Mouse (Mus musculus) heart, embryonic 15.5 days (tissue): ENCODE data around the gene 2310022A10Rik. TPM values are rescaled to one million over a fixed set of nuclear protein-coding genes. Genes with fewer than 3 reads are reported as not detected.

Source experiments
- ATAC-seq: fragments of 200-750 bp; cut with Nextera tagmentation; replicated peaks from 2 replicates; pipeline ENCODE4 v1.8.0; 2017; ENCODE audit warnings: low read depth, moderate TSS enrichment; ENCODE audit not compliant: insufficient number of reproducible peaks, insufficient read depth, low FRiP score
- H3K27ac ChIP-seq: fragments of 300-500 bp; sonication (generic); 2 replicates; pipeline ENCODE4 v1.5.1; 2015; ENCODE audit warnings: mild to moderate bottlenecking, inconsistent platforms
- H3K27me3 ChIP-seq: fragments of 300-500 bp; sonication (generic); 2 replicates; pipeline ENCODE4 v1.6.1; 2015; ENCODE audit warnings: inconsistent platforms
- H3K36me3 ChIP-seq: fragments of 300-500 bp; sonication (generic); 2 replicates; pipeline ENCODE4 v1.6.1; 2015; ENCODE audit warnings: mild to moderate bottlenecking, inconsistent platforms
- H3K4me1 ChIP-seq: fragments of 300-500 bp; sonication (generic); replicated peaks from 2 replicates; pipeline ENCODE4 v1.6.1; 2015; ENCODE audit warnings: inconsistent platforms
- H3K4me2 ChIP-seq: fragments of 300-500 bp; sonication (generic); 2 replicates; pipeline ENCODE4 v1.6.1; 2015; ENCODE audit warnings: inconsistent platforms, mild to moderate bottlenecking, moderate library complexity
- H3K4me3 ChIP-seq: fragments of 300-500 bp; sonication (generic); 2 replicates; pipeline ENCODE4 v1.5.1; 2015; ENCODE audit warnings: mild to moderate bottlenecking, inconsistent platforms
- H3K9ac ChIP-seq: fragments of 300-500 bp; sonication (generic); 2 replicates; pipeline ENCODE4 v1.6.1; 2015; ENCODE audit warnings: mild to moderate bottlenecking, inconsistent platforms
- H3K9me3 ChIP-seq: fragments of 300-500 bp; sonication (generic); replicated peaks from 2 replicates; pipeline ENCODE4 v1.6.1; 2016; ENCODE audit warnings: inconsistent platforms
- WGBS: fragments of 180-500 bp; shearing (Covaris S2); methylation state at CpG from one replicate; pipeline ENCODE4 v1.1.7; 2015; ENCODE audit warnings: mixed read lengths; 5-methylcytosine and 5-hydroxymethylcytosine counted together
- polyA plus RNA-seq: library from polyadenylated mRNA; unstranded; fragments of >200 nt; fragmentation: Nextera tagmentation; extraction: Ambion mirVana; gene quantifications from 2 replicates; pipeline ENCODE4 v1.2.1, GENCODE M21; 2015

2310022A10Rik gene
- polyA plus RNA-seq, 1 experiment from 2014 or later = 36.9 TPM

- Histone ChIP-seq H3K9ac (no peak overlapping the region), H3K4me1 (peaks cover 8% of the 10 kb centered on the region), H3K4me3 (no peak overlapping the region), H3K4me2 (no peak overlapping the region), H3K9me3 (no peaks in the 10 kb centered on the region), H3K36me3 (no peaks in the 10 kb centered on the region), H3K27me3 (no peaks in the 10 kb centered on the region), H3K27ac (no peak overlapping the region; the same call in 1 of the 2 replicates)
- ATAC-seq = peak; percentile 43; the same call in 1 of the 2 replicates
- 17% methylated on average over 10 of the region's 10 CpGs for WGBS
Measured at GRCm38 (mm10) chr7:27526039-27526827, 26.8 kb upstream of the 2310022A10Rik start.

DNA sequence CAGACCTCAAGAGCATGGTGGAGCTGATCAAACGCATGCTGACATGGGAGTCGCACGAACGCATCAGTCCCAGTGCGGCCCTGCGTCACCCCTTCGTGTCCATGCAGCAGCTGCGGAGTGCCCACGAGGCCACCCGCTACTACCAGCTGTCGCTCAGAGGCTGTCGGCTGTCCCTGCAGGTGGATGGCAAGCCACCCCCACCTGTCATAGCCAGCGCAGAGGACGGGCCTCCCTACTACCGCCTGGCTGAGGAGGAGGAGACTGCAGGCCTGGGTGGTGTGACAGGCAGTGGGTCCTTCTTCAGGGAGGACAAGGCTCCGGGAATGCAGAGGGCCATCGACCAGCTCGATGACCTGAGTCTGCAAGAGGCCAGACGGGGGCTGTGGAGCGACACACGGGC, 24.0 kb upstream of the 2310022A10Rik start:
- WGBS = 79% methylated on average over 21 of the region's 21 CpGs
- H3K27ac ChIP-seq = no peak overlapping the region
- H3K36me3 ChIP-seq = peaks cover 11% of the 10 kb centered on the region; the same call in 1 of the 2 replicates
- H3K4me2 ChIP-seq = no peak overlapping the region
- H3K9me3 ChIP-seq = no peaks in the 10 kb centered on the region
- H3K4me3 ChIP-seq = no peak overlapping the region
- H3K4me1 ChIP-seq = peaks cover 8% of the 10 kb centered on the region
- ATAC-seq = no peak
- H3K27me3 ChIP-seq = no peaks in the 10 kb centered on the region
- no peak overlapping the region for H3K9ac ChIP-seq

DNA sequence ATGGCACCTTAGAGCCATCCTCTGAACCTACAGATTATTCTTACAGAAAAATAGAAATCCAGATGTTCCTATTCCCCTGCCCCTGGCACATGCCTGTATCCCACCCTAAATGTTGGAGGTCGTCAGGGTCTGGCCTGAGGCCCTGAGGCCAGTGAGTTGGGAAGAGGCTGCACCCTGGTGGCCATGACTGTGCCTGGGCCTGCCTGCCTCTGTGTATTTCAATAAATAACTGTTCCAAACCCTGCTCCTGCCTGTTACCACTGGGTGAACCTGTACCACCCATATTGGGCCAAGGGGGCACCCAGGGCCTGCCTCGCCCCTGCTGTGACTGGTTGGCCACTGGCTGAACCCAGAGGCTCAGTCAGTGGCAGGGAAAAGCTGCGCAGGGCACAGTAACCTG, 22.1 kb upstream of the 2310022A10Rik start:
- Histone ChIP-seq H3K9ac (no peak overlapping the region), H3K27ac (no peak overlapping the region), H3K4me1 (peaks cover 4% of the 10 kb centered on the region), H3K4me2 (no peak overlapping the region), H3K36me3 (peaks cover 20% of the 10 kb centered on the region), H3K9me3 (no peaks in the 10 kb centered on the region), H3K27me3 (no peaks in the 10 kb centered on the region), H3K4me3 (no peak overlapping the region)
- ATAC-seq = no peak
- WGBS = 81% methylated on average over 3 of the region's 3 CpGs

- Histone ChIP-seq H3K9me3 (no peaks in the 10 kb centered on the region), H3K4me2 (no peak overlapping the region), H3K36me3 (peaks cover 25% of the 10 kb centered on the region), H3K4me1 (no peaks in the 10 kb centered on the region), H3K4me3 (no peak overlapping the region), H3K9ac (no peak overlapping the region), H3K27ac (no peak overlapping the region), H3K27me3 (no peaks in the 10 kb centered on the region)
- WGBS = 87% methylated on average over 10 of the region's 10 CpGs
- ATAC-seq = no peak
Measured at GRCm38 (mm10) chr7:27531707-27532106, 21.3 kb upstream of the 2310022A10Rik start.

DNA sequence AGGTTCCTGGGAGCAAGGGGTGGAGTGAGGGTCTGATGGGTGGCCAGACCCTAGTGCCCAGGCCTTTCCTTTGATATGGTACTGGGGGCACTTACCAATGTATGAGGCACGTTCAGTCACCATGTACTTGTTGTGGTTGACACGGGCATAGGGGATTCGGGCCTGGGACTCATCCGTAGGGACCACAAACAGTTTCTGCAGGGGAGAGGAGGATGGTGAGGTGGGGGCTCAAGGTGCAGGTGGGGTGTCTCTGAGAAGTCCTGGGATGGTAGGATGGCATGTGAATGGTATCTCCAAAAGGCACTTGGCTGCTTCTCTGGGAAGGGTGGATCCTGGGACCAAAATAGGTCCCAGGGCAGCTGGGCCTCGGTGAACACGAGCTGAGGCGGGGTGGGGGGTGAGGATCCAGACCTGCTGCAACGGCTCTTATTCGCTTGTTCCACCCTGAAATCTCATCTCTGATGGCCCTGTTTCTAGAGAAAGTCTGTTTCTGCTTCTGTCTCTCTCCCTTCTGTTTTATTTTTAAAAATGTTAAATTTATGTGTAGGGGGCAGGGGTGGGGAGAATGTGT, 20.5 kb upstream of the 2310022A10Rik start:
- Histone ChIP-seq H3K4me2 (no peak overlapping the region), H3K27ac (no peak overlapping the region), H3K36me3 (peaks cover 32% of the 10 kb centered on the region), H3K27me3 (no peaks in the 10 kb centered on the region), H3K4me1 (no peaks in the 10 kb centered on the region), H3K9me3 (no peaks in the 10 kb centered on the region), H3K9ac (no peak overlapping the region), H3K4me3 (no peak overlapping the region)
- ATAC-seq = no peak
- WGBS = 78% methylated on average over 9 of the region's 9 CpGs

GRCm38 (mm10) chr7:27535386-27535785, 17.6 kb upstream of the 2310022A10Rik start:
- WGBS = 53% methylated on average over 2 of the region's 2 CpGs

DNA sequence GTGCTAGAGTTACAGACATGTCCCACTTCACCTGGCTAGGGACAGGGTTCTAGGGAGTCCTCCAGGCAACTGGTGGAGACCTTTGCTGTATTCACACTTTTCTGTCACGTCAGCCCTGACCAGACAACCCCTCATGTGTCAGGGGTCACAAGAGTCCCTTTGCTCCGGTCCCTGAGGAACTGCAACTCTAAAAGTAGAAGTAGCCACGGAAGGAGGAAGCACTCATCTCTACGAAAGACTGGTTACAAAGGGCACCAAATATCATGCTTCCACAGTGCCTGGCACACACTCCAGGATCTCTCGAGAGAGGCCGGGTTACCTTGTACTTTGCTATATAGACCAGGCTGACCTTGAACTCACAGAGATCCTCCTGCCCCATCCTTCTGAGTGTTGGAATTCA, 16.4 kb upstream of the 2310022A10Rik start:
- Histone ChIP-seq H3K4me1 (no peaks in the 10 kb centered on the region), H3K36me3 (peaks cover 33% of the 10 kb centered on the region), H3K27ac (no peak overlapping the region), H3K9me3 (no peaks in the 10 kb centered on the region), H3K27me3 (no peaks in the 10 kb centered on the region), H3K9ac (no peak overlapping the region), H3K4me2 (no peak overlapping the region), H3K4me3 (no peak overlapping the region)
- 85% methylated on average over 6 of the region's 6 CpGs for WGBS
- ATAC-seq = no peak

More at GRCm38 (mm10) chr7:27535386-27535785, 17.6 kb upstream of the 2310022A10Rik start:
- H3K27ac ChIP-seq = no peak overlapping the region
- H3K9me3 ChIP-seq = no peaks in the 10 kb centered on the region
- H3K9ac ChIP-seq = no peak overlapping the region
- no peak overlapping the region for H3K4me2 ChIP-seq
- H3K4me1 ChIP-seq = no peaks in the 10 kb centered on the region
- no peak overlapping the region for H3K4me3 ChIP-seq
- H3K36me3 ChIP-seq = peaks cover 33% of the 10 kb centered on the region
- no peak for ATAC-seq
- H3K27me3 ChIP-seq = no peaks in the 10 kb centered on the region

- Histone ChIP-seq H3K9me3 (no peaks in the 10 kb centered on the region), H3K4me2 (no peak overlapping the region), H3K36me3 (peaks cover 26% of the 10 kb centered on the region), H3K4me3 (no peak overlapping the region), H3K27ac (no peak overlapping the region), H3K4me1 (peaks cover 11% of the 10 kb centered on the region), H3K9ac (no peak overlapping the region), H3K27me3 (no peaks in the 10 kb centered on the region)
- ATAC-seq = no peak
- WGBS = 92% methylated on average over 8 of the region's 8 CpGs
Measured at GRCm38 (mm10) chr7:27537998-27538397, 15.0 kb upstream of the 2310022A10Rik start.

- no peak overlapping the region for H3K4me2 ChIP-seq
- H3K9me3 ChIP-seq = no peaks in the 10 kb centered on the region
- WGBS = 77% methylated on average over 2 of the region's 2 CpGs
- no peak for ATAC-seq
- peaks cover 21% of the 10 kb centered on the region for H3K36me3 ChIP-seq
- H3K9ac ChIP-seq = no peak overlapping the region
- peaks cover 17% of the 10 kb centered on the region for H3K4me1 ChIP-seq
- H3K4me3 ChIP-seq = no peak overlapping the region
- no peaks in the 10 kb centered on the region for H3K27me3 ChIP-seq
- H3K27ac ChIP-seq = no peak overlapping the region
Measured at GRCm38 (mm10) chr7:27538797-27539196, 14.2 kb upstream of the 2310022A10Rik start.

DNA sequence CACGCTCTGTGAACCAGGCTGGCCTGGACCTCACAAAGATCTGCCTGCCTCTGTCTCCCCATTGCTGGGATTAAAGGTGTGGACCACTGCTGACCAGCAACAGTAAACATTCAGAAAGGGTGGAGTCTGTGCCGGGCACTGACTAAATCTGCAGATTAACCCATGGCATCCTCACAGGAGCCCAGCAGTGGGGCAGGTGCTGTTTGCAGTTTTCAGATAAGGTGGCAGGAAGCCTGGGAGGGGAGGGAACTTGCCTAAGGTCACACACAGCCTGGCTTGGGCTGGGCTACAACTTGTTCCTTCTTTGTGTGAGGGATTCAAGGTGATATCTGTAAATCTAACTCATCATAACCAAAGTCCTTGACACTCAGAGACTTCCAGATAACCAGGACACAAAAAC, 12.5 kb upstream of the 2310022A10Rik start:
- WGBS = 66% methylated on average over 2 of the region's 2 CpGs
- H3K27me3 ChIP-seq = no peaks in the 10 kb centered on the region
- H3K4me3 ChIP-seq = no peak overlapping the region
- H3K9me3 ChIP-seq = no peaks in the 10 kb centered on the region
- H3K4me1 ChIP-seq = peaks cover 22% of the 10 kb centered on the region
- no peak overlapping the region for H3K27ac ChIP-seq
- peaks cover 17% of the 10 kb centered on the region for H3K36me3 ChIP-seq
- no peak for ATAC-seq
- H3K4me2 ChIP-seq = no peak overlapping the region
- H3K9ac ChIP-seq = no peak overlapping the region

- H3K36me3 ChIP-seq = peaks cover 13% of the 10 kb centered on the region; the same call in 1 of the 2 replicates
- no peak overlapping the region for H3K4me2 ChIP-seq
- no peak overlapping the region for H3K27ac ChIP-seq
- H3K9me3 ChIP-seq = no peaks in the 10 kb centered on the region
- no peak for ATAC-seq
- no peaks in the 10 kb centered on the region for H3K27me3 ChIP-seq
- peaks cover 22% of the 10 kb centered on the region for H3K4me1 ChIP-seq
- H3K4me3 ChIP-seq = no peak overlapping the region
- 81% methylated on average over 6 of the region's 6 CpGs for WGBS
- H3K9ac ChIP-seq = no peak overlapping the region
Measured at GRCm38 (mm10) chr7:27540935-27541334, 12.1 kb upstream of the 2310022A10Rik start.
